In genomic region chr13:59661387-59661786, GRCm38 (mm10) we compare ENCODE assay signal across 31 mouse cellular contexts. TPM values are rescaled to one million over a fixed set of nuclear protein-coding genes. Genes with fewer than 3 reads are reported as not detected.
DNase-seq lines count a peak whose midpoint lies in the region; ATAC-seq and TF ChIP-seq lines count a peak whose summit lies in the region.
"Had no signal": no experiment of that assay in that cellular context is flagged by ENCODE, and none has a peak within 500 bp of the region (broad histone marks: within the 10 kb centered on the region; RNA-seq: fewer than 3 reads in every experiment).

No protein-coding gene starts in this region.

- 92% methylated on average over 8 of the region's 8 CpGs for WGBS in forebrain, embryonic 12.5 days
- WGBS in forebrain, embryonic 13.5 days = 94% methylated on average over 8 of the region's 8 CpGs
- WGBS in stomach, postnatal 0 days = 59% methylated on average over 8 of the region's 8 CpGs

- 0 out of 2 replicates have a peak overlapping the region, but pooled peaks have one; percentile 19 for H3K27ac ChIP-seq in forebrain, embryonic 12.5 days
- H3K27ac ChIP-seq in forebrain, embryonic 13.5 days = no peak overlapping the region
- peak overlapping the region; percentile 20; the same call in 1 of the 2 replicates for H3K27ac ChIP-seq in ES-Bruce4 (ENCODE audit: insufficient read depth, low read length)
- H3K27ac ChIP-seq in stomach, postnatal 0 days (replicated peaks) = no peak overlapping the region
- H3K27ac ChIP-seq: embryonic facial prominence, embryonic 12.5 days; embryonic facial prominence, embryonic 15.5 days; heart, adult 2 months; heart, embryonic 10.5 days; heart, embryonic 13.5 days; hindbrain, embryonic 14.5 days; hindbrain, postnatal 0 days had no signal

- DNase-seq in R1 (ENCODE audit: low read depth, low spot score) = peak; percentile 58
- no peak for DNase-seq in stomach, postnatal 0 days (ENCODE audit: low spot score)
- no peak for DNase-seq in urinary bladder, postnatal 25 days (ENCODE audit: low spot score)
- no peak for DNase-seq in adrenal gland, adult (ENCODE audit: inconsistent age in 2 of 2, low spot score in 1 of 2)
- DNase-seq: adrenal gland, adult 8-10 months; adrenal gland, postnatal 25 days; B cell, adult 2 months; cerebellum, adult 18-20 months; cerebellum, adult 9-10 months; cerebellum, postnatal 14 days; gastrocnemius, postnatal 10 days; gastrocnemius, postnatal 36 days; heart, adult 2 months; heart, postnatal 14 days; heart, postnatal 4 days had no signal

- no peaks in the 10 kb centered on the region for H3K9me3 ChIP-seq in forebrain, embryonic 12.5 days
- no peaks in the 10 kb centered on the region for H3K9me3 ChIP-seq in forebrain, embryonic 13.5 days (replicated peaks)
- no peaks in the 10 kb centered on the region for H3K9me3 ChIP-seq in ES-Bruce4 (replicated peaks; ENCODE audit: control insufficient read depth, insufficient read depth, low read length, poor library complexity, severe bottlenecking)
- H3K9me3 ChIP-seq in stomach, postnatal 0 days (ENCODE audit: control insufficient read depth, low read length) = no peaks in the 10 kb centered on the region
- H3K9me3 ChIP-seq: embryonic facial prominence, embryonic 12.5 days; embryonic facial prominence, embryonic 15.5 days; heart, embryonic 10.5 days; heart, embryonic 13.5 days had no signal

- TF ChIP-seq CTCF in ES-Bruce4 (IDR thresholded peaks at IDR 0.05; ENCODE audit: low read depth, low read length) = no peak
- TF ChIP-seq CTCF in stomach, postnatal 0 days (IDR thresholded peaks at IDR 0.05; ENCODE audit: low read depth) = no peak

- H3K9ac ChIP-seq in forebrain, embryonic 12.5 days = no peak overlapping the region
- H3K9ac ChIP-seq in forebrain, embryonic 13.5 days = no peak overlapping the region
- no peak overlapping the region for H3K9ac ChIP-seq in ES-Bruce4 (ENCODE audit: low read depth, poor library complexity, severe bottlenecking)
- no peak overlapping the region for H3K9ac ChIP-seq in stomach, postnatal 0 days (ENCODE audit: low read length)
- H3K9ac ChIP-seq: embryonic facial prominence, embryonic 12.5 days; embryonic facial prominence, embryonic 15.5 days; heart, embryonic 13.5 days; hindbrain, embryonic 14.5 days had no signal

- TF ChIP-seq POLR2A in ES-Bruce4 (IDR thresholded peaks at IDR 0.05; ENCODE audit: insufficient read depth, low read length) = no peak

- no peak for ATAC-seq in forebrain, embryonic 12.5 days (ENCODE audit: low FRiP score)
- no peak for ATAC-seq in forebrain, embryonic 13.5 days
- ATAC-seq in stomach, postnatal 0 days (ENCODE audit: low FRiP score, low TSS enrichment) = peak; percentile 30; the same call in 1 of the 2 replicates
- ATAC-seq: forebrain, embryonic 16.5 days; hindbrain, postnatal 0 days; inflammation-experienced regulatory T-cells, adult 6 months had no signal

- peaks cover 18% of the 10 kb centered on the region for H3K4me1 ChIP-seq in forebrain, embryonic 12.5 days
- H3K4me1 ChIP-seq in forebrain, embryonic 13.5 days = peaks cover 16% of the 10 kb centered on the region
- peaks cover 7% of the 10 kb centered on the region for H3K4me1 ChIP-seq in ES-Bruce4 (ENCODE audit: control insufficient read depth, insufficient read depth, low read length)
- no peaks in the 10 kb centered on the region for H3K4me1 ChIP-seq in stomach, postnatal 0 days (replicated peaks; ENCODE audit: control insufficient read depth, insufficient read depth)

- no peak overlapping the region for H3K4me3 ChIP-seq in forebrain, embryonic 12.5 days (replicated peaks)
- no peak overlapping the region for H3K4me3 ChIP-seq in forebrain, embryonic 13.5 days
- no peak overlapping the region for H3K4me3 ChIP-seq in ES-Bruce4 (ENCODE audit: low read depth, low read length)
- no peak overlapping the region for H3K4me3 ChIP-seq in stomach, postnatal 0 days (ENCODE audit: low read depth, low read length)
- H3K4me3 ChIP-seq: embryonic facial prominence, embryonic 12.5 days; embryonic facial prominence, embryonic 15.5 days; heart, adult 2 months; heart, embryonic 10.5 days; heart, embryonic 13.5 days had no signal

- TF ChIP-seq EP300 in ES-Bruce4 (IDR thresholded peaks at IDR 0.05; ENCODE audit: insufficient read depth, low read depth, low read length) = peak; percentile 82
- no peak for TF ChIP-seq EP300 in stomach, postnatal 0 days (optimal IDR thresholded peaks at IDR 0.05)

- H3K4me2 ChIP-seq in forebrain, embryonic 12.5 days = no peak overlapping the region
- H3K4me2 ChIP-seq in forebrain, embryonic 13.5 days = no peak overlapping the region
- no peak overlapping the region for H3K4me2 ChIP-seq in stomach, postnatal 0 days (replicated peaks; ENCODE audit: low read depth)
- H3K4me2 ChIP-seq: embryonic facial prominence, embryonic 12.5 days; embryonic facial prominence, embryonic 15.5 days; heart, embryonic 13.5 days; hindbrain, embryonic 14.5 days had no signal

- peaks cover 84% of the 10 kb centered on the region for H3K36me3 ChIP-seq in forebrain, embryonic 12.5 days (replicated peaks)
- H3K36me3 ChIP-seq in forebrain, embryonic 13.5 days (ENCODE audit: poor library complexity, severe bottlenecking) = peaks cover 85% of the 10 kb centered on the region
- H3K36me3 ChIP-seq in ES-Bruce4 (ENCODE audit: control insufficient read depth, insufficient read depth, low read length, poor library complexity, severe bottlenecking) = peaks cover 6% of the 10 kb centered on the region; the same call in 1 of the 2 replicates
- H3K36me3 ChIP-seq in stomach, postnatal 0 days (ENCODE audit: control insufficient read depth, insufficient read depth, low read length) = peaks cover 7% of the 10 kb centered on the region; the same call in 1 of the 2 replicates

- H3K27me3 ChIP-seq in forebrain, embryonic 12.5 days = no peaks in the 10 kb centered on the region
- no peaks in the 10 kb centered on the region for H3K27me3 ChIP-seq in forebrain, embryonic 13.5 days
- H3K27me3 ChIP-seq in ES-Bruce4 (ENCODE audit: control insufficient read depth, insufficient read depth, low read length, poor library complexity, severe bottlenecking) = no peaks in the 10 kb centered on the region
- H3K27me3 ChIP-seq in stomach, postnatal 0 days (ENCODE audit: control insufficient read depth, insufficient read depth, low read length) = no peaks in the 10 kb centered on the region
- H3K27me3 ChIP-seq: CH12.LX; embryonic facial prominence, embryonic 12.5 days; embryonic facial prominence, embryonic 15.5 days; heart, embryonic 13.5 days had no signal

RNA-seq across cellular contexts. Expression of gene Golm1, which starts 14.2 kb away (rescaled TPM):
- polyA plus RNA-seq in forebrain, embryonic 12.5 days (2016; fragmentation: Nextera tagmentation; extraction: Ambion mirVana) = 109 and 114 TPM in 2 replicates
- 76.4 and 80.6 TPM in 2 replicates for polyA plus RNA-seq in forebrain, embryonic 13.5 days (2015; fragmentation: Nextera tagmentation; extraction: Ambion mirVana)
- 54.9 and 58.3 TPM in 2 replicates for polyA plus RNA-seq in ES-Bruce4 (2011; ENCODE audit: insufficient read depth, insufficient read length, low read depth, missing spikeins)
- polyA plus RNA-seq in stomach, postnatal 0 days (2015; fragmentation: Nextera tagmentation; extraction: Ambion mirVana) = 54.3 and 54.6 TPM in 2 replicates

RNA-seq across cellular contexts. Expression of gene 4921517D22Rik, which starts 32.5 kb away (rescaled TPM):
- not detected in 2 replicates for polyA plus RNA-seq in forebrain, embryonic 12.5 days (2016; fragmentation: Nextera tagmentation; extraction: Ambion mirVana)
- polyA plus RNA-seq in forebrain, embryonic 13.5 days (2015; fragmentation: Nextera tagmentation; extraction: Ambion mirVana) = not detected in 2 replicates
- not detected in 2 replicates for polyA plus RNA-seq in ES-Bruce4 (2011; ENCODE audit: insufficient read depth, insufficient read length, low read depth, missing spikeins)
- not detected in 2 replicates for polyA plus RNA-seq in stomach, postnatal 0 days (2015; fragmentation: Nextera tagmentation; extraction: Ambion mirVana)
- polyA plus RNA-seq: brain, embryonic 14.5 days; embryonic facial prominence, embryonic 12.5 days; embryonic facial prominence, embryonic 15.5 days; forebrain, embryonic 11.5 days; forebrain, embryonic 16.5 days; heart, adult 2 months; heart, embryonic 10.5 days; heart, embryonic 13.5 days; heart, embryonic 16.5 days; hindbrain, embryonic 11.5 days; hindbrain, embryonic 14.5 days; hindbrain, postnatal 0 days; inflammation-experienced regulatory T-cells, adult 6 months had no signal

RNA-seq across cellular contexts. Expression of gene Spata31d1a, which starts 48.7 kb away (rescaled TPM):
- 0.17 and 0.28 TPM in 2 replicates for polyA plus RNA-seq in forebrain, embryonic 12.5 days (2016; fragmentation: Nextera tagmentation; extraction: Ambion mirVana)
- 0.05 TPM in 1 of 2 replicates, not detected in the other for polyA plus RNA-seq in forebrain, embryonic 13.5 days (2015; fragmentation: Nextera tagmentation; extraction: Ambion mirVana)
- 0.40 and 1.1 TPM in 2 replicates for polyA plus RNA-seq in ES-Bruce4 (2011; ENCODE audit: insufficient read depth, insufficient read length, low read depth, missing spikeins)
- 0.02 TPM in 1 of 2 replicates, not detected in the other for polyA plus RNA-seq in stomach, postnatal 0 days (2015; fragmentation: Nextera tagmentation; extraction: Ambion mirVana)
- polyA plus RNA-seq: embryonic facial prominence, embryonic 12.5 days; forebrain, embryonic 11.5 days; heart, embryonic 13.5 days; heart, embryonic 16.5 days; inflammation-experienced regulatory T-cells, adult 6 months had no signal

RNA-seq across cellular contexts. Expression of gene Spata31d1b, which starts 50.7 kb away (rescaled TPM):
- polyA plus RNA-seq in forebrain, embryonic 12.5 days (2016; fragmentation: Nextera tagmentation; extraction: Ambion mirVana) = not detected in 2 replicates
- not detected in 2 replicates for polyA plus RNA-seq in forebrain, embryonic 13.5 days (2015; fragmentation: Nextera tagmentation; extraction: Ambion mirVana)
- polyA plus RNA-seq in ES-Bruce4 (2011; ENCODE audit: insufficient read depth, insufficient read length, low read depth, missing spikeins) = 0.37 TPM in 1 of 2 replicates, not detected in the other
- polyA plus RNA-seq in stomach, postnatal 0 days (2015; fragmentation: Nextera tagmentation; extraction: Ambion mirVana) = 0.02 TPM in 1 of 2 replicates, not detected in the other
- polyA plus RNA-seq: embryonic facial prominence, embryonic 12.5 days; forebrain, embryonic 11.5 days; forebrain, embryonic 16.5 days; heart, embryonic 10.5 days; heart, embryonic 13.5 days; heart, embryonic 16.5 days; hindbrain, embryonic 11.5 days; hindbrain, embryonic 14.5 days; hindbrain, postnatal 0 days; inflammation-experienced regulatory T-cells, adult 6 months had no signal

Comparison
In these comparisons a context has a peak if more than half of its experiments do, and no peak if none do; other contexts are left out.
1. H3K27ac ChIP-seq: peak in forebrain, embryonic 12.5 days (single experiment) and ES-Bruce4 (single experiment); none in forebrain, embryonic 13.5 days (single experiment) and stomach, postnatal 0 days (single experiment).